Mouse (Mus musculus): ENCODE data around the gene Dlx2. TPM values are rescaled to one million over a fixed set of nuclear protein-coding genes. Genes with fewer than 3 reads are reported as not detected.

The Dlx2 gene
- polyA plus RNA-seq, 1 experiment from 2014 or later: 0.04 TPM

- no peak overlapping the region for H3K9ac ChIP-seq (ENCODE audit: low read depth, low read length)
- H3K36me3 ChIP-seq (ENCODE audit: control insufficient read depth, insufficient read depth): no peaks in the 10 kb centered on the region
- no peak for ATAC-seq (ENCODE audit: low read depth)
- H3K4me3 ChIP-seq (ENCODE audit: low read depth, low read length): no peak overlapping the region
- H3K4me1 ChIP-seq (ENCODE audit: control insufficient read depth, low read depth, low read length): peaks cover 10% of the 10 kb centered on the region
- 33% methylated on average over 13 of the region's 13 CpGs for WGBS (ENCODE audit: insufficient replicate concordance)
- H3K9me3 ChIP-seq (replicated peaks; ENCODE audit: control insufficient read depth, low read length): no peaks in the 10 kb centered on the region
- H3K4me2 ChIP-seq (ENCODE audit: low read depth, low read length): no peak overlapping the region
- H3K27me3 ChIP-seq (ENCODE audit: control insufficient read depth, insufficient read depth, low read depth, low read length): peaks cover 65% of the 10 kb centered on the region
- H3K27ac ChIP-seq (ENCODE audit: low read length): no peak overlapping the region
Observed at GRCm38 (mm10) chr2:71524763-71525162, 21.8 kb downstream of the Dlx2 start.

GRCm38 (mm10) chr2:71523431-71523830 lies 23.1 kb downstream of the Dlx2 start:
- H3K4me3 ChIP-seq (ENCODE audit: low read depth, low read length): no peak overlapping the region
- no peak overlapping the region for H3K9ac ChIP-seq (ENCODE audit: low read depth, low read length)
- peaks cover 52% of the 10 kb centered on the region for H3K27me3 ChIP-seq (ENCODE audit: control insufficient read depth, insufficient read depth, low read depth, low read length)
- no peak overlapping the region for H3K4me2 ChIP-seq (ENCODE audit: low read depth, low read length)
- no peaks in the 10 kb centered on the region for H3K36me3 ChIP-seq (ENCODE audit: control insufficient read depth, insufficient read depth)
- H3K9me3 ChIP-seq (replicated peaks; ENCODE audit: control insufficient read depth, low read length): no peaks in the 10 kb centered on the region
- no peak overlapping the region for H3K27ac ChIP-seq (ENCODE audit: low read length)
- WGBS (ENCODE audit: insufficient replicate concordance): 31% methylated on average over 4 of the region's 4 CpGs
- no peaks in the 10 kb centered on the region for H3K4me1 ChIP-seq (ENCODE audit: control insufficient read depth, low read depth, low read length)
- ATAC-seq (ENCODE audit: low read depth): no peak

- Histone ChIP-seq H3K4me1 (ENCODE audit: control insufficient read depth, low read depth, low read length) (no peaks in the 10 kb centered on the region), H3K9me3 (replicated peaks; ENCODE audit: control insufficient read depth, low read length) (no peaks in the 10 kb centered on the region), H3K36me3 (ENCODE audit: control insufficient read depth, insufficient read depth) (no peaks in the 10 kb centered on the region), H3K9ac (ENCODE audit: low read depth, low read length) (no peak overlapping the region), H3K4me3 (ENCODE audit: low read depth, low read length) (no peak overlapping the region), H3K4me2 (ENCODE audit: low read depth, low read length) (no peak overlapping the region), H3K27me3 (ENCODE audit: control insufficient read depth, insufficient read depth, low read depth, low read length) (peaks cover 46% of the 10 kb centered on the region), H3K27ac (ENCODE audit: low read length) (no peak overlapping the region)
- no peak; the same call in 1 of the 2 replicates for ATAC-seq (ENCODE audit: low read depth)
- WGBS (ENCODE audit: insufficient replicate concordance): 25% methylated on average over 4 of the region's 4 CpGs
Observed at GRCm38 (mm10) chr2:71522871-71523270, 23.7 kb downstream of the Dlx2 start.

GRCm38 (mm10) chr2:71517466-71518099 lies 29.0 kb downstream of the Dlx2 start:
- H3K4me1 ChIP-seq (ENCODE audit: control insufficient read depth, low read depth, low read length): no peaks in the 10 kb centered on the region
- H3K27ac ChIP-seq (ENCODE audit: low read length): no peak overlapping the region
- no peaks in the 10 kb centered on the region for H3K27me3 ChIP-seq (ENCODE audit: control insufficient read depth, insufficient read depth, low read depth, low read length)
- no peak overlapping the region for H3K4me3 ChIP-seq (ENCODE audit: low read depth, low read length)
- H3K4me2 ChIP-seq (ENCODE audit: low read depth, low read length): no peak overlapping the region
- H3K9ac ChIP-seq (ENCODE audit: low read depth, low read length): no peak overlapping the region
- WGBS (ENCODE audit: insufficient replicate concordance): 74% methylated on average over 8 of the region's 8 CpGs
- no peak for ATAC-seq (ENCODE audit: low read depth)
- H3K9me3 ChIP-seq (replicated peaks; ENCODE audit: control insufficient read depth, low read length): no peaks in the 10 kb centered on the region
- no peaks in the 10 kb centered on the region for H3K36me3 ChIP-seq (ENCODE audit: control insufficient read depth, insufficient read depth)

- Histone ChIP-seq H3K27ac (ENCODE audit: low read length) (no peak overlapping the region), H3K27me3 (ENCODE audit: control insufficient read depth, insufficient read depth, low read depth, low read length) (no peaks in the 10 kb centered on the region), H3K9ac (ENCODE audit: low read depth, low read length) (no peak overlapping the region), H3K9me3 (replicated peaks; ENCODE audit: control insufficient read depth, low read length) (no peaks in the 10 kb centered on the region), H3K4me3 (ENCODE audit: low read depth, low read length) (no peak overlapping the region), H3K4me1 (ENCODE audit: control insufficient read depth, low read depth, low read length) (no peaks in the 10 kb centered on the region), H3K4me2 (ENCODE audit: low read depth, low read length) (no peak overlapping the region), H3K36me3 (ENCODE audit: control insufficient read depth, insufficient read depth) (peaks cover 2% of the 10 kb centered on the region; the same call in 1 of the 2 replicates)
- ATAC-seq (ENCODE audit: low read depth): no peak
- 76% methylated on average over 4 of the region's 4 CpGs for WGBS (ENCODE audit: insufficient replicate concordance)
Observed at GRCm38 (mm10) chr2:71516995-71517394, 29.6 kb downstream of the Dlx2 start.

GRCm38 (mm10) chr2:71512326-71512725 lies 34.2 kb downstream of the Dlx2 start:
- no peaks in the 10 kb centered on the region for H3K9me3 ChIP-seq (replicated peaks; ENCODE audit: control insufficient read depth, low read length)
- no peaks in the 10 kb centered on the region for H3K27me3 ChIP-seq (ENCODE audit: control insufficient read depth, insufficient read depth, low read depth, low read length)
- peaks cover 2% of the 10 kb centered on the region; the same call in 1 of the 2 replicates for H3K36me3 ChIP-seq (ENCODE audit: control insufficient read depth, insufficient read depth)
- H3K4me3 ChIP-seq (ENCODE audit: low read depth, low read length): no peak overlapping the region
- no peak overlapping the region for H3K9ac ChIP-seq (ENCODE audit: low read depth, low read length)
- no peak for ATAC-seq (ENCODE audit: low read depth)
- no peak overlapping the region for H3K27ac ChIP-seq (ENCODE audit: low read length)
- no peaks in the 10 kb centered on the region for H3K4me1 ChIP-seq (ENCODE audit: control insufficient read depth, low read depth, low read length)
- WGBS (ENCODE audit: insufficient replicate concordance): 83% methylated on average over 9 of the region's 9 CpGs
- no peak overlapping the region for H3K4me2 ChIP-seq (ENCODE audit: low read depth, low read length)

- no peaks in the 10 kb centered on the region for H3K9me3 ChIP-seq (replicated peaks; ENCODE audit: control insufficient read depth, low read length)
- WGBS (ENCODE audit: insufficient replicate concordance): 83% methylated on average over 7 of the region's 7 CpGs
- no peak overlapping the region for H3K4me2 ChIP-seq (ENCODE audit: low read depth, low read length)
- H3K27me3 ChIP-seq (ENCODE audit: control insufficient read depth, insufficient read depth, low read depth, low read length): no peaks in the 10 kb centered on the region
- H3K4me3 ChIP-seq (ENCODE audit: low read depth, low read length): no peak overlapping the region
- no peak for ATAC-seq (ENCODE audit: low read depth)
- no peaks in the 10 kb centered on the region for H3K4me1 ChIP-seq (ENCODE audit: control insufficient read depth, low read depth, low read length)
- no peak overlapping the region for H3K27ac ChIP-seq (ENCODE audit: low read length)
- H3K36me3 ChIP-seq (ENCODE audit: control insufficient read depth, insufficient read depth): peaks cover 2% of the 10 kb centered on the region; the same call in 1 of the 2 replicates
- no peak overlapping the region for H3K9ac ChIP-seq (ENCODE audit: low read depth, low read length)
Observed at GRCm38 (mm10) chr2:71511209-71511608, 35.3 kb downstream of the Dlx2 start.

- ATAC-seq (ENCODE audit: low read depth): no peak
- no peak overlapping the region for H3K9ac ChIP-seq (ENCODE audit: low read depth, low read length)
- H3K36me3 ChIP-seq (ENCODE audit: control insufficient read depth, insufficient read depth): no peaks in the 10 kb centered on the region
- no peaks in the 10 kb centered on the region for H3K4me1 ChIP-seq (ENCODE audit: control insufficient read depth, low read depth, low read length)
- H3K9me3 ChIP-seq (replicated peaks; ENCODE audit: control insufficient read depth, low read length): no peaks in the 10 kb centered on the region
- H3K4me2 ChIP-seq (ENCODE audit: low read depth, low read length): no peak overlapping the region
- WGBS (ENCODE audit: insufficient replicate concordance): 60% methylated on average over 9 of the region's 9 CpGs
- no peak overlapping the region for H3K27ac ChIP-seq (ENCODE audit: low read length)
- no peaks in the 10 kb centered on the region for H3K27me3 ChIP-seq (ENCODE audit: control insufficient read depth, insufficient read depth, low read depth, low read length)
- H3K4me3 ChIP-seq (ENCODE audit: low read depth, low read length): no peak overlapping the region
Observed at GRCm38 (mm10) chr2:71504852-71505251, 41.7 kb downstream of the Dlx2 start.

- H3K4me3 ChIP-seq (ENCODE audit: low read depth, low read length): no peak overlapping the region
- peak overlapping the region; percentile 30; the same call in 1 of the 2 replicates for H3K27ac ChIP-seq (ENCODE audit: low read length)
- H3K9ac ChIP-seq (ENCODE audit: low read depth, low read length): no peak overlapping the region
- no peaks in the 10 kb centered on the region for H3K27me3 ChIP-seq (ENCODE audit: control insufficient read depth, insufficient read depth, low read depth, low read length)
- no peaks in the 10 kb centered on the region; the same call in none of the 2 replicates for H3K4me1 ChIP-seq (ENCODE audit: control insufficient read depth, low read depth, low read length)
- ATAC-seq (ENCODE audit: low read depth): peak; percentile 72
- no peaks in the 10 kb centered on the region for H3K36me3 ChIP-seq (ENCODE audit: control insufficient read depth, insufficient read depth)
- 63% methylated on average over 16 of the region's 16 CpGs for WGBS (ENCODE audit: insufficient replicate concordance)
- H3K4me2 ChIP-seq (ENCODE audit: low read depth, low read length): 0 out of 2 replicates have a peak overlapping the region, but pooled peaks have one; percentile 19
- H3K9me3 ChIP-seq (replicated peaks; ENCODE audit: control insufficient read depth, low read length): no peaks in the 10 kb centered on the region
Observed at GRCm38 (mm10) chr2:71499276-71500230, 47.0 kb downstream of the Dlx2 start.
